Mouse (Mus musculus): ENCODE data around the gene Mark1. TPM values are rescaled to one million over a fixed set of nuclear protein-coding genes. Genes with fewer than 3 reads are reported as not detected.

Gene Mark1
- polyA plus RNA-seq, 1 experiment from 2014 or later, result 8.4 TPM

DNA sequence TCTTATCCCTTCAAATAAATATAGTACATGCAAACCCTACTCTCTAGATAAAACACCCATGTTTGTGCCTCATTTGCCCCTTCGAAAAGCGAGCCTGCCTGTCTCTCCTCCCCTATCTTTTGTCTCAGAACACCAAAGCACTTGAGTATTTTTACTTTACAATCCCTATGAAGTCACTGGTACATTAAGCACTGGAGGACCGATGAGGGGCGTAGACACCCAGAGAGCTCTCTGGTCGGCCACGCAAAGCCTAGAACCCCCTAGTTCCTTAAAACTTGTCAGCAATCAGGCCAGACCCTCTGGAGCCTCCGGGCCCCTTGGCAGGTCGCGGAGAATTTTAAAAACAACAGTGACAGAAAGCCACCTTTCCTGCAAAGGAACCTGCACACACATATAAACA is 1.2 kb downstream of the Mark1 start:
- ATAC-seq, result no peak

DNA sequence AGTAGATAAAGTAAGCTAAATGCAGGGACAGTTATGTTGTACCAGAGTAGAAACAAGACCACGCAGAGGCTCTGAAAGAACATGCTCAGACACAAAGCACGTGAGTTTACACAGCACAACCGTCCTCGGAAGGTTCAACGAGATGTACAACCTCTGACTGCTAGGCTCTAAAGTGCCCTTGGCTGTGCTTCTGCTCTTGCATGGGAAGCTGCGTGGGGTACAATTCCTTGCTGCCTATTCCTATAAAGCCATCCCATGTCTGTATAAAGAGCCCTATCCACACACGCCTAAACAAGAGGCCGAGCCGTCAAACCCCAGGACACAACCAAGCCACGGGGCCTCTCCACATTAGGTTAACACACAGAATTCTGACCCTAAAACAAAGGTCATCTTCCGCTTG is 1.9 kb downstream of the Mark1 start:
- in situ Hi-C loops (cut with MboI; ENCODE audit: low pct_unique_long_range_greater_than_20kb), result no loop called here
- DNase-seq (ENCODE audit: low read depth, low spot score) (no peak), ATAC-seq (no peak)
- ChIA-PET CTCF (no interaction called here), POLR2A (interaction anchor here (0.8 kb wide), 1 partner anchor 12 kb away, joined by 3 read pairs; no protein-coding TSS in a partner anchor)
- TF ChIP-seq CTCF (IDR thresholded peaks at IDR 0.05), result no peak
- peaks cover 8% of the 10 kb centered on the region for H3K27me3 ChIP-seq

More for the DNA sequence above, 1.2 kb downstream of the Mark1 start:
- no peak for TF ChIP-seq CTCF (IDR thresholded peaks at IDR 0.05)
- no peak for DNase-seq (ENCODE audit: low read depth, low spot score)
- H3K27me3 ChIP-seq, result peaks cover 8% of the 10 kb centered on the region
- in situ Hi-C loops (cut with MboI; ENCODE audit: low pct_unique_long_range_greater_than_20kb), result no loop called here
- ChIA-PET POLR2A (no interaction called here), CTCF (no interaction called here)

DNA sequence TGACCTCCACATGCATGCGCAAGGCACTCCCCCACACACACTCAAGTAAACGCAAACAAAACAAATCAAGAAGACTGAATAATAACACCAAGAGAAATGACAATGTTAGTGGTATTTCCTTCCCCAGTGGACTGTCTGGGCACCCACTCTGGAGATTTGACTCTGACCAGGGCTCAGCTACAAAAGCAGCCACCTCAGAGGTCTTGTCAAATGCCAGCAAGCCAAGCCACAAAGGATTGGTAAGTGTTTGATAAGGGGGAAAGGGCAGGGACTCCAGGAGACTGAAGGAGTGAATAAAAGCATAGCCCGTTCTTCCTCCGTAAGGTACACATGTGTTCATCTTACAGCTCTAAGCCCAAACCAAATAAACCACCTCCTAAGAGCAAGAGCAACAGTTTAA is 4.0 kb downstream of the Mark1 start:
- TF ChIP-seq CTCF (IDR thresholded peaks at IDR 0.05), result no peak
- ChIA-PET CTCF (no interaction called here), POLR2A (no interaction called here)
- H3K27me3 ChIP-seq, result no peaks in the 10 kb centered on the region
- ATAC-seq (no peak), DNase-seq (ENCODE audit: low read depth, low spot score) (no peak)
- in situ Hi-C loops (cut with MboI; ENCODE audit: low pct_unique_long_range_greater_than_20kb), result no loop called here

DNA sequence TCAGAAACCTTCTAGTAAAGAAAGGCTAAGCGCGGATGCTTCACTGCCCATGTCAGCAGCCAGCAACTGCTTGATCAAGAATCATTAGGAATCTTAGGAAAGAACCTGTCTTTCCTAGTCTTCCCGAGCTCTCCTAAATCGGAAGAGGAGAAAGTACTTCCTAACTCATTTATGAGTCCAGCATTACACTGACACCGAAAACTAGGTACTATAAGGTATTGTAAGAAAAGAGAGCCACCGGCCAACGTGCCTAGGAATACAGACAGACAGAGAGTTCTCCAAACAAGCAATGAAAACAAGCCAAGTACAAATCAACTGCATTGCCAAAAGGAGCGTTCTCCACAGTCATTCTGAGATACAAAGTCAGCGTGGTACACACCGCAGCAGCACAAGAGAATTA is 8.2 kb downstream of the Mark1 start:
- no peak for TF ChIP-seq CTCF (IDR thresholded peaks at IDR 0.05)
- POLR2A ChIA-PET, result no interaction called here
- no peak for DNase-seq (ENCODE audit: low read depth, low spot score)
- in situ Hi-C loops (cut with MboI; ENCODE audit: low pct_unique_long_range_greater_than_20kb), result no loop called here
- no peak for ATAC-seq
- H3K27me3 ChIP-seq, result no peaks in the 10 kb centered on the region
- CTCF ChIA-PET, result no interaction called here

DNA sequence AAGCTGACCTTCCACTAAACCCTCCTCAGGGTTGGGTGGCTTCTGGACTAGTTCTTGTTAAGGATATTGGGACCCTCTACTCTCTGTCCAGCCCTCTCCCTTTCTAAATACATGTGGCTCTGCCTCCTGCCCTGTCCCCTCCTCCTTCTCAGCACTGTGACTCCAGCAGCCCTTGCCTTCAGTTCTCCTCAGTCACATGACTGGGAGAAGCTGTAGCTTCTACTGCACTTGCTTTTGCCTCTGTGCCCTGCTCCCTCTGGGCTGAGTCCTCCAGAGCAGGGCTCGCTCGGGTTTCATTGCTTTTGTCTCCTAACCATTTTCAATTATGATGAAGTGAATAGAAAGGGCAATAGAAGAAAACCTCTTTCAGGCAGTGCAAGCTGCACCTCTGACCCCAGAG is 12.6 kb downstream of the Mark1 start:
- ATAC-seq (no peak), DNase-seq (ENCODE audit: low read depth, low spot score) (no peak)
- CTCF ChIA-PET, result interaction anchor here (0.6 kb wide), 1 partner anchor 8 kb away, joined by 3 read pairs; no protein-coding TSS in a partner anchor
- POLR2A ChIA-PET, result no interaction called here
- no peak for TF ChIP-seq CTCF (IDR thresholded peaks at IDR 0.05)
- no peaks in the 10 kb centered on the region for H3K27me3 ChIP-seq
- in situ Hi-C loops (cut with MboI; ENCODE audit: low pct_unique_long_range_greater_than_20kb), result no loop called here

DNA sequence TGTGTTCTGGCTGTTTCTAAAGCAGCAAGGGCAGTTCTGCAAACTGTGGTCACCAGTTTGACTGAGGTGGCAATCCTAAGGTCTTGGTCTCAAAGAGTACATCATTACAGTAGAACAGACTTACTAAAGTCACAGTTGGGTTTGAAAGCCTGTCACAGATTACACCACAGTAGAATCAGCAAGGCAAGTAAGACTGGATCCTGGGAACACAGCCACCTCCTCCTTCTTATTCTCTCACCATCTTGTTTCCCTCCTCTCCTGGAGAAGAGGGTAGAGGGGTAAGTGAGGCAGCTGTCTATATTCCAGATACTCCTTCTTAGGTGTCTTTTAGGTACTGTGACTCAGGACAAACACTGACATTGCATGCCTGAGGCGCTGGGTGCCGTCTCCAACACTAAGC is 14.6 kb downstream of the Mark1 start:
- ATAC-seq (no peak), DNase-seq (ENCODE audit: low read depth, low spot score) (no peak)
- ChIA-PET POLR2A (no interaction called here), CTCF (no interaction called here)
- no peaks in the 10 kb centered on the region for H3K27me3 ChIP-seq
- in situ Hi-C loops (cut with MboI; ENCODE audit: low pct_unique_long_range_greater_than_20kb), result no loop called here
- no peak for TF ChIP-seq CTCF (IDR thresholded peaks at IDR 0.05)

DNA sequence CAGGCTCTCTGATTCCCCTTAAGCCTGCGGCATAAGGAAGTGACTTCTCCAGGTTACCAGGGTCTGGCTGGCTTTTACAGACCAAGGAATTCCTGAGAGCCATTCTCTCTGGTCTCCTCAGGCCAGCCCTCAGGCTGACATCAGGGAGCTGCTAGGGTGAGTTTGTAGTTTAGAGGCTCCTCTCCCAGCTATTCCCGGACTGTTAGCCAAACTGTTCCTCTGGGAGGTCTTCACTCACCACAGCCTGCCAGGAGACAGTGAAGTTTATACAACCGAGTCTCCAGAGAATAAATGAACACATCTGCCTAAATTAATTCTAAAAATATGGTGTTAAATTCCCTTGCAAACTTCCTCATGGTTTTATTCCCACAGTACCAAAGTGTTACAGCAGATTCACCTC is 15.6 kb downstream of the Mark1 start:
- in situ Hi-C loops (cut with MboI; ENCODE audit: low pct_unique_long_range_greater_than_20kb), result no loop called here

DNA sequence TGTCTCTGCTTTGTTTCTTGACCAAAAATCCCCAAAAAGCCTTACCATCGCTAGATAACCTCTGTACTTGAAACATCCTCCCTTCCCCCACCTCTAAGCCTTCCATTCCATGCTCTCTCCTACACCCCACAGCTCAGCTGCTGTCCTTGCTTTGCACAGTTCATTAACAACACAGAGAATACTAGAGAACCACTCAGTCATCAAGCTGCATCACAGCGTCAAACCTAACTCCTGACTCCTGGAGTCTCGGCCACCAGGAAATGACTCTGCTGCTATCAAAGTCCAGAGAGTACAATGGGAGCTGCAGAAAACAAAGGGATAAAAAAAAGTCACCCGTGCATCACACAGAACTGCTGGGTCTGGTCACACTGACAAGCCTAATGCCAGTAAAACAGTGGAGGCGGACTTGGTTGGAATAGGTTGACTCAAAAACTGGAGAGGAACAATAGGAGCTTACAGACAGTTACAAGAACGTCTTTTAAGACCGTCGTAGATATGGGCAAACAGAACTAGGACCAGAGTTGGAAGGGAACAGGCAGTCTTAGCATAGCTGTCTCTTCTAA is 27.1 kb downstream of the Mark1 start:
- ATAC-seq, result no peak
- ChIA-PET CTCF (no interaction called here), POLR2A (no interaction called here)
- in situ Hi-C loops (cut with MboI; ENCODE audit: low pct_unique_long_range_greater_than_20kb), result no loop called here
- H3K27me3 ChIP-seq, result no peaks in the 10 kb centered on the region
- no peak for DNase-seq (ENCODE audit: low read depth, low spot score)
- TF ChIP-seq CTCF (IDR thresholded peaks at IDR 0.05), result no peak

More for the DNA sequence above, 15.6 kb downstream of the Mark1 start:
- POLR2A ChIA-PET, result interaction anchor here (0.6 kb wide), 1 partner anchor 9 kb away, joined by 3 read pairs; no protein-coding TSS in a partner anchor
- ATAC-seq (no peak), DNase-seq (ENCODE audit: low read depth, low spot score) (no peak)
- no peaks in the 10 kb centered on the region for H3K27me3 ChIP-seq
- no peak for TF ChIP-seq CTCF (IDR thresholded peaks at IDR 0.05)
- CTCF ChIA-PET, result no interaction called here

DNA sequence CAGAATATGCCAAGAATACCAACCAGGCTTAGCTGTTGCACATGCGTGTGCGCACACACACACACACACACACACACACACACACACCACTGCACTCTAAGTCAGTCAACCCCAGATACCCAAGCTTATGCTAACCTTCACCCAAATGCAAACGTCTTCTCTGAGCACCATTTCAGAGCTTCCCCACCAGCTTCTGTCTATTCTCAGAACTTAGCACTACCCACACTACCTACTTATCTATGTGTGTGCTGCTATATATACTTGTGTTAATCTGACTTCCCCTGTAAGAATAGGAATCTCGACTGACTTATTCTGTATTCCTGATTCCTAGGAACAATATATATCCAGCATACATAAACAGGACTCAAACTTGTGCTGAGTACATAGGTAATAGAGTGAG is 30.0 kb downstream of the Mark1 start:
- ChIA-PET POLR2A (no interaction called here), CTCF (interaction anchor here (1.3 kb wide), 1 partner anchor 13 kb away, joined by 3 read pairs; no protein-coding TSS in a partner anchor)
- H3K27me3 ChIP-seq, result no peaks in the 10 kb centered on the region
- no peak for TF ChIP-seq CTCF (IDR thresholded peaks at IDR 0.05)
- in situ Hi-C loops (cut with MboI; ENCODE audit: low pct_unique_long_range_greater_than_20kb), result loop anchor here (5.0 kb wide), 1 partner anchor 223 kb away; no protein-coding TSS in a partner anchor
- DNase-seq (ENCODE audit: low read depth, low spot score), result no peak
- no peak for ATAC-seq

DNA sequence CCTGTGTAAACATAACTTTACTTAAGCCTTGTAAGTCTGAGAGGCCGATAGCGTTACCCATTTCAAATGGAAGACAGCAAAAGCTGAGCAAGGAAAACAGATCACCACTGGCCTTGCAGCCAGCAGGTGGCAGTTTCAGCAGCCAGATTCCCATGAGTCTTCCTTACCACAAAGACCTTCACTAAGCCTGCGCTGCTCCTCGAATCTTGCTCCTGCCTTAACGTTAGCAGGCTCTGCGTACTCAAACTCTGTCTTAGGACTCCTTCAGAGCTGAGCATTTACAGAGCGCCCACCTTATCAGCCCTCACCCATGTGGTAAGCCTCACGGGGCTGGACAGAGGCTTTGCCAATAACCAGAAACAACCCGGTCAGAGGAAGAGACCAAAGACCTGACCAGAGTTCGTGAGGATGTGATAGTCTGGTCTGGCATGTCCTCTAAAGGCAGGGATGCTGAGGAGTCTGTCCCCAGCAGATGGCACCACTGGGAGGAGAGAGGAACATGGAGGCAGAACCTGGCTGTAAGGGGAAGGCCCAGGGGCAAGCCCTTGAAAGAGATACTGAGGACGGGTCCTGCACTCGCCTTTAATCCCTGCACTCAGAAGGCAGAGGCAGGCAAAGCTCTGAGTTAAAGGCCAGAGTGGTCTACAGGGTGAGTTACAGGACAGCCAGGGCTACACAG is 33.5 kb downstream of the Mark1 start:
- DNase-seq (ENCODE audit: low read depth, low spot score) (no peak), ATAC-seq (no peak)
- CTCF ChIA-PET, result interaction anchor here (0.6 to 1.3 kb wide), 2 partner anchors 16 to 231 kb away, joined by 3 read pairs; no protein-coding TSS in a partner anchor
- peak; percentile 52 for TF ChIP-seq CTCF (IDR thresholded peaks at IDR 0.05)
- in situ Hi-C loops (cut with MboI; ENCODE audit: low pct_unique_long_range_greater_than_20kb), result loop anchor here (5.0 kb wide), 1 partner anchor 226 kb away; no protein-coding TSS in a partner anchor
- no peaks in the 10 kb centered on the region for H3K27me3 ChIP-seq
- POLR2A ChIA-PET, result no interaction called here

DNA sequence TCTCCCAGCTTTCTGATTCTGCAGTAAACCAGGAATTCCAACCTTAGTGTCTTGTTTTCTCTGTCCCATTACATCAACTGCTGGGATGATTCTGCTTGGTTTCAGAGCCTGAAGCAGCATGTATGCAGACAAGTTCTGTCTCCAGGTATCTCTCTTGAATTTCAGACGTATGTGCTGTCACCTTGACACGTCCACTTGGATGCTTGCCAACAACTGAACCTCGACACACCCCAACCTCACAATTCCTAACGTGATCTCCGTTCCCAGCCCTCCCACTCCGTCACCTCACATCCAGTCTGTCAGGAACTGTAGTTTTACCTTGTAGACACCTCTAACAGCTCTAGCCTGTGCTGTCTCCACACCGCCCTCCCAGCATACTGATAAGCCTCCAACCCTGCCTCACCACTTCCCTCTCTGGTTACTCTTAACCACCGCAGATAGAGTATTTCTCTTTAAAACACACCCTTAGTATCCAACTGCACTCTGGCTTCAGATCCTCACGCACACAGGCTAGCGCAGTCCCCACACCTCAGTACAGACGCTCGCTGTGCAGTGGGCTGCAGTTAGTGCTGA is 36.2 kb downstream of the Mark1 start:
- no peaks in the 10 kb centered on the region for H3K27me3 ChIP-seq
- ChIA-PET POLR2A (no interaction called here), CTCF (no interaction called here)
- DNase-seq (ENCODE audit: low read depth, low spot score) (no peak), ATAC-seq (no peak)
- in situ Hi-C loops (cut with MboI; ENCODE audit: low pct_unique_long_range_greater_than_20kb), result no loop called here
- no peak for TF ChIP-seq CTCF (IDR thresholded peaks at IDR 0.05)

All from Patski (cell line).